Mouse (Mus musculus) brain, embryonic 14.5 days (tissue): ENCODE data around the gene Rhbdd2. TPM values are rescaled to one million over a fixed set of nuclear protein-coding genes. Genes with fewer than 3 reads are reported as not detected.

Experiments
- DNase-seq: peaks from one replicate; pipeline ENCODE4 v3.0.0-alpha.2; 2011; ENCODE audit warnings: low read depth
- CTCF ChIP-seq: fragments of 200-500 bp; IDR thresholded peaks from 2 replicates; pipeline ENCODE4 v1.5.1; 2012; ENCODE audit warnings: inconsistent platforms, mild to moderate bottlenecking, moderate library complexity, borderline replicate concordance; ENCODE audit not compliant: insufficient read depth, insufficient read length; ENCODE audit errors: extremely low read depth
- POLR2A ChIP-seq: fragments of 200-500 bp; IDR thresholded peaks from 2 replicates; pipeline ENCODE4 v1.6.1; 2012; ENCODE audit warnings: mild to moderate bottlenecking, inconsistent platforms, borderline replicate concordance; ENCODE audit not compliant: poor library complexity, insufficient read depth, insufficient read length, severe bottlenecking; ENCODE audit errors: extremely low read depth
- polyA plus RNA-seq: library from polyadenylated mRNA; depleted of rRNA; stranded (reverse); fragments of >200 nt; gene quantifications from 2 replicates; pipeline ENCODE4 v1.2.3, GENCODE M21; 2012; rRNA removed

Gene Rhbdd2
- polyA plus RNA-seq, 1 experiment: 64.4 TPM

DNA sequence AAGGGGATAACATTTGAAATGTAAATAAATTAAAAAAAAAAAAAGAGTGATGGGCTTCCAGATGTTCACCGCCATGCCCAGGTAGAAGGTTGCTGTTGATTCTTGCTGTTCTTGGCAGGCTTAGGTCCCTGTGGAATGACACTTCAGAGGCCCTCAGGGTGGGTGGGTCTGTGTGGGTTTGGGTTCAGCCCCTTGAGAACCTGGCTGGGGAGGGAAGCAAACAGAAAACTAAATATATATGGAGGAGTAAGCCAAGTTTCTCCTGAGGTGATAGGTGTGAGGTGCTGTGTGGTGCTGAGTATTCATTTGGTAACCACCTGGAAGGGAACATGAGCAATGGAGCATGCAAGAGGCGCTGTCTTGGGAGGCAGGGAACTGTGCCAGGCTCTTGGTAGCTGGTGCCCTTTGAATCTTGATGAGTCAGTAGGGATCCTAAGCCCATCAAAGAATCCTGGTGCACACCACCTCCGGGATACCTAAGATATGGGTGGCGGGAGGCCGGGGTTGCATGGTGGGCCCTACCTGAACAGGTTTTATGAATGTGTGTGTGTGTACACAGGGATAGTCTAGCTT lies 60.9 kb downstream of the Rhbdd2 start:
- no peak for DNase-seq
- TF ChIP-seq CTCF (no peak), POLR2A (no peak)

GRCm38 (mm10) chr5:135695277-135695721 lies 62.9 kb downstream of the Rhbdd2 start:
- no peak for DNase-seq
- TF ChIP-seq CTCF (no peak), POLR2A (no peak)

Other genes starting within 250 kb of the Rhbdd2 start
- 21.7 and 45.5 TPM in 2 replicates for gene Pom121, start 238.1 kb upstream of the Rhbdd2 start, polyA plus RNA-seq
- gene Hip1, start 87.5 kb upstream of the Rhbdd2 start, polyA plus RNA-seq: 44.0 and 58.5 TPM in 2 replicates
- gene Ccl26, start 69.0 kb upstream of the Rhbdd2 start, polyA plus RNA-seq: not detected in 2 replicates
- 0.97 and 1.3 TPM in 2 replicates for gene Ccl24, start 59.6 kb upstream of the Rhbdd2 start, polyA plus RNA-seq
- 145 and 162 TPM in 2 replicates for gene Por, start 37.4 kb downstream of the Rhbdd2 start, polyA plus RNA-seq
- gene Tmem120a, start 111.8 kb downstream of the Rhbdd2 start, polyA plus RNA-seq: 36.9 and 39.3 TPM in 2 replicates
- gene Styxl1, start 145.8 kb downstream of the Rhbdd2 start, polyA plus RNA-seq: 0.08 and 0.15 TPM in 2 replicates
- 476 and 499 TPM in 2 replicates for gene Mdh2, start 145.9 kb downstream of the Rhbdd2 start, polyA plus RNA-seq
- 57.1 and 82.6 TPM in 2 replicates for gene Srrm3, start 174.3 kb downstream of the Rhbdd2 start, polyA plus RNA-seq